Mouse (Mus musculus): Measurements from ENCODE around the gene C5ar2. TPM values are rescaled to one million over a fixed set of nuclear protein-coding genes. Genes with fewer than 3 reads are reported as not detected.

C5ar2 gene
- polyA plus RNA-seq, 1 experiment from 2014 or later: 0.10 TPM

GRCm38 (mm10) chr7:16210862-16211365 lies 33.0 kb downstream of the C5ar2 start:
- Histone ChIP-seq H3K9me3 (no peaks in the 10 kb centered on the region), H3K27me3 (no peaks in the 10 kb centered on the region), H3K36me3 (peaks cover 90% of the 10 kb centered on the region), H3K4me2 (no peak overlapping the region), H3K4me1 (no peaks in the 10 kb centered on the region), H3K9ac (no peak overlapping the region), H3K4me3 (no peak overlapping the region), H3K27ac (no peak overlapping the region)
- ATAC-seq (ENCODE audit: insufficient number of reproducible peaks, insufficient read depth, low FRiP score, low TSS enrichment, low read depth): no peak
- WGBS: 71% methylated on average over 12 of the region's 12 CpGs

- no peak for ATAC-seq (ENCODE audit: insufficient number of reproducible peaks, insufficient read depth, low FRiP score, low TSS enrichment, low read depth)
- Histone ChIP-seq H3K9me3 (no peaks in the 10 kb centered on the region), H3K4me3 (no peak overlapping the region), H3K27ac (no peak overlapping the region), H3K4me1 (no peaks in the 10 kb centered on the region), H3K36me3 (peaks cover 90% of the 10 kb centered on the region), H3K27me3 (no peaks in the 10 kb centered on the region), H3K9ac (no peak overlapping the region), H3K4me2 (no peak overlapping the region)
- WGBS: 87% methylated on average over 21 of the region's 21 CpGs
These were observed 34.9 kb downstream of the C5ar2 start for GRCm38 (mm10) chr7:16208781-16209665.

- H3K27ac ChIP-seq: no peak overlapping the region
- H3K36me3 ChIP-seq: peaks cover 90% of the 10 kb centered on the region
- no peaks in the 10 kb centered on the region for H3K9me3 ChIP-seq
- H3K4me3 ChIP-seq: no peak overlapping the region
- ATAC-seq (ENCODE audit: insufficient number of reproducible peaks, insufficient read depth, low FRiP score, low TSS enrichment, low read depth): no peak
- 89% methylated on average over 10 of the region's 10 CpGs for whole genome bisulfite sequencing
- no peaks in the 10 kb centered on the region for H3K27me3 ChIP-seq
- H3K9ac ChIP-seq: no peak overlapping the region
- no peaks in the 10 kb centered on the region for H3K4me1 ChIP-seq
- H3K4me2 ChIP-seq: no peak overlapping the region
These were observed 36.5 kb downstream of the C5ar2 start for GRCm38 (mm10) chr7:16207496-16207895.

GRCm38 (mm10) chr7:16207076-16207475 lies 36.9 kb downstream of the C5ar2 start:
- H3K4me3 ChIP-seq: no peak overlapping the region
- no peak for ATAC-seq (ENCODE audit: insufficient number of reproducible peaks, insufficient read depth, low FRiP score, low TSS enrichment, low read depth)
- no peak overlapping the region for H3K9ac ChIP-seq
- H3K9me3 ChIP-seq: no peaks in the 10 kb centered on the region
- peaks cover 93% of the 10 kb centered on the region for H3K36me3 ChIP-seq
- 82% methylated on average over 7 of the region's 7 CpGs for WGBS
- no peaks in the 10 kb centered on the region for H3K27me3 ChIP-seq
- no peak overlapping the region for H3K27ac ChIP-seq
- H3K4me2 ChIP-seq: no peak overlapping the region
- H3K4me1 ChIP-seq: no peaks in the 10 kb centered on the region

- Histone ChIP-seq H3K9ac (no peak overlapping the region), H3K4me3 (no peak overlapping the region), H3K27me3 (no peaks in the 10 kb centered on the region), H3K4me2 (no peak overlapping the region), H3K27ac (no peak overlapping the region), H3K36me3 (peaks cover 92% of the 10 kb centered on the region), H3K4me1 (no peaks in the 10 kb centered on the region), H3K9me3 (no peaks in the 10 kb centered on the region)
- ATAC-seq (ENCODE audit: insufficient number of reproducible peaks, insufficient read depth, low FRiP score, low TSS enrichment, low read depth): no peak
- 81% methylated on average over 9 of the region's 9 CpGs for WGBS
These were observed 39.2 kb downstream of the C5ar2 start for GRCm38 (mm10) chr7:16204791-16205190.

- no peak for ATAC-seq (ENCODE audit: insufficient number of reproducible peaks, insufficient read depth, low FRiP score, low TSS enrichment, low read depth)
- no peaks in the 10 kb centered on the region for H3K4me1 ChIP-seq
- H3K27ac ChIP-seq: no peak overlapping the region
- no peak overlapping the region for H3K4me3 ChIP-seq
- H3K4me2 ChIP-seq: no peak overlapping the region
- 92% methylated on average over 13 of the region's 13 CpGs for WGBS
- H3K36me3 ChIP-seq: peaks cover 92% of the 10 kb centered on the region
- H3K9me3 ChIP-seq: no peaks in the 10 kb centered on the region
- no peaks in the 10 kb centered on the region for H3K27me3 ChIP-seq
- no peak overlapping the region for H3K9ac ChIP-seq
These were observed 40.5 kb downstream of the C5ar2 start for GRCm38 (mm10) chr7:16203505-16203903.

GRCm38 (mm10) chr7:16202756-16203504 lies 41.0 kb downstream of the C5ar2 start:
- Histone ChIP-seq H3K9ac (no peak overlapping the region), H3K4me1 (no peaks in the 10 kb centered on the region), H3K9me3 (no peaks in the 10 kb centered on the region), H3K27me3 (no peaks in the 10 kb centered on the region), H3K4me3 (no peak overlapping the region), H3K36me3 (peaks cover 96% of the 10 kb centered on the region), H3K4me2 (no peak overlapping the region), H3K27ac (no peak overlapping the region)
- 79% methylated on average over 15 of the region's 15 CpGs for WGBS
- no peak for ATAC-seq (ENCODE audit: insufficient number of reproducible peaks, insufficient read depth, low FRiP score, low TSS enrichment, low read depth)

- Histone ChIP-seq H3K27ac (no peak overlapping the region), H3K4me2 (no peak overlapping the region), H3K4me3 (no peak overlapping the region), H3K27me3 (no peaks in the 10 kb centered on the region), H3K36me3 (peaks cover 94% of the 10 kb centered on the region), H3K9me3 (no peaks in the 10 kb centered on the region), H3K9ac (no peak overlapping the region), H3K4me1 (no peaks in the 10 kb centered on the region)
- no peak for ATAC-seq (ENCODE audit: insufficient number of reproducible peaks, insufficient read depth, low FRiP score, low TSS enrichment, low read depth)
- 78% methylated on average over 6 of the region's 6 CpGs for WGBS
These were observed 42.8 kb downstream of the C5ar2 start for GRCm38 (mm10) chr7:16201136-16201535.

- Histone ChIP-seq H3K9ac (no peak overlapping the region), H3K36me3 (peaks cover 74% of the 10 kb centered on the region), H3K4me3 (no peak overlapping the region), H3K27me3 (no peaks in the 10 kb centered on the region), H3K9me3 (no peaks in the 10 kb centered on the region), H3K27ac (no peak overlapping the region), H3K4me1 (peaks cover 3% of the 10 kb centered on the region; the same call in 1 of the 2 replicates), H3K4me2 (no peak overlapping the region)
- WGBS: 83% methylated on average over 11 of the region's 11 CpGs
- no peak for ATAC-seq (ENCODE audit: insufficient number of reproducible peaks, insufficient read depth, low FRiP score, low TSS enrichment, low read depth)
These were observed 45.4 kb downstream of the C5ar2 start for GRCm38 (mm10) chr7:16198540-16198939.

- Histone ChIP-seq H3K4me1 (peaks cover 3% of the 10 kb centered on the region; the same call in 1 of the 2 replicates), H3K4me3 (no peak overlapping the region), H3K27me3 (no peaks in the 10 kb centered on the region), H3K9me3 (no peaks in the 10 kb centered on the region), H3K27ac (no peak overlapping the region), H3K36me3 (peaks cover 61% of the 10 kb centered on the region), H3K9ac (no peak overlapping the region), H3K4me2 (no peak overlapping the region)
- no peak for ATAC-seq (ENCODE audit: insufficient number of reproducible peaks, insufficient read depth, low FRiP score, low TSS enrichment, low read depth)
- WGBS: 82% methylated on average over 5 of the region's 5 CpGs
These were observed 46.8 kb downstream of the C5ar2 start for GRCm38 (mm10) chr7:16197166-16197565.

GRCm38 (mm10) chr7:16196616-16197015 lies 47.3 kb downstream of the C5ar2 start:
- peaks cover 3% of the 10 kb centered on the region; the same call in 1 of the 2 replicates for H3K4me1 ChIP-seq
- no peak overlapping the region for H3K4me3 ChIP-seq
- no peak for ATAC-seq (ENCODE audit: insufficient number of reproducible peaks, insufficient read depth, low FRiP score, low TSS enrichment, low read depth)
- H3K27me3 ChIP-seq: no peaks in the 10 kb centered on the region
- 81% methylated on average over 6 of the region's 6 CpGs for WGBS
- H3K4me2 ChIP-seq: no peak overlapping the region
- H3K9me3 ChIP-seq: no peaks in the 10 kb centered on the region
- no peak overlapping the region for H3K9ac ChIP-seq
- no peak overlapping the region for H3K27ac ChIP-seq
- H3K36me3 ChIP-seq: peaks cover 55% of the 10 kb centered on the region
